In the genomic region with DNA sequence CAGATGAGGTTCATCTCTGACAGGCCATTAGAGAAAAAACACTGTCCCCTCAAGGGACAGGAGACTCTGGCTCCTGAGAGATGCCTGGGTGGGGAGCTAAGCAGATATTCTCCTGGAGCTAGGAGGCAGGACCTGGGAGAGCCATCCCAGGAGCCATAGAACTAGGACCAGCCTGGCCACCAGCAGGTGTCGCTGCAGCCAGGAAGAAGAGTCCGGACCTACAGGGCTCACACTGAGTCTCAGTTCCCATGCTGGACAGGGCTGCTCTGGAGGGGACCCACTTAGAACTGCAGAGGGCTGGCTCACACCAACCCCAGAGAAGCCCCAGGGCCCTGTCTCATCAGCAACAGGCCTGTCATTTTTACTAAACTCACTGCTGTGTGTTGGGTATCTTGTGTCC, we compare ENCODE assay signal across 9 mouse cellular contexts.
DNase-seq lines count a peak whose midpoint lies in the region; ATAC-seq and TF ChIP-seq lines count a peak whose summit lies in the region.
"Had no signal": no experiment of that assay in that cellular context is flagged by ENCODE, and none has a peak within 500 bp of the region (broad histone marks: within the 10 kb centered on the region; RNA-seq: fewer than 3 reads in every experiment).

No protein-coding gene starts in this region.

- peak; percentile 58 for DNase-seq in R1 (ENCODE audit: low read depth, low spot score)
- peak; percentile 36 to 48 for DNase-seq in cerebellum, postnatal 36 days
- peak; percentile 90 for DNase-seq in gastrocnemius, postnatal 10 days
- peak; percentile 83 for DNase-seq in hindbrain, postnatal 0 days (ENCODE audit: low spot score)
- peak; percentile 70 to 76 for DNase-seq in left cerebral cortex, adult 2 months (ENCODE audit: extremely low spot score in 1 of 2, low spot score in 2 of 2)
- peak; percentile 71 for DNase-seq in right cerebral cortex, postnatal 14 days
- peak; percentile 85 for DNase-seq in urinary bladder, postnatal 14 days (ENCODE audit: low spot score)

- no peaks in the 10 kb centered on the region for H3K27me3 ChIP-seq in hindbrain, postnatal 0 days (ENCODE audit: insufficient read depth, low read length)

- peak; percentile 70 for ATAC-seq in hindbrain, postnatal 0 days
- peak; percentile 75 for ATAC-seq in megakaryocyte-erythroid progenitor cell, adult 5-6 weeks (replicated peaks; ENCODE audit: low FRiP score, low TSS enrichment, poor library complexity, severe bottlenecking)

- H3K4me2 ChIP-seq in hindbrain, postnatal 0 days (ENCODE audit: low read depth, low read length) = no peak overlapping the region

- H3K36me3 ChIP-seq in hindbrain, postnatal 0 days (ENCODE audit: insufficient read depth, low read length) = no peaks in the 10 kb centered on the region

- 5% methylated on average over 2 of the region's 2 CpGs for WGBS in hindbrain, postnatal 0 days

- H3K9ac ChIP-seq in hindbrain, postnatal 0 days (replicated peaks; ENCODE audit: low read length) = no peak overlapping the region

- intact Hi-C loops in left cerebral cortex, adult 2 months (cut with DNase I) = loop anchor here (1.0 kb wide), 1 partner anchor 75 kb away; a partner anchor contains a TSS

- peak; percentile 83 for TF ChIP-seq CTCF in hindbrain, postnatal 0 days (IDR thresholded peaks at IDR 0.05; ENCODE audit: low read depth)
- TF ChIP-seq CTCF in left cerebral cortex, adult 2 months (IDR thresholded peaks at IDR 0.05) = peak; percentile 76

- no peak overlapping the region for H3K4me3 ChIP-seq in hindbrain, postnatal 0 days (ENCODE audit: low read length)
- H3K4me3 ChIP-seq in left cerebral cortex, adult 2 months = no peak overlapping the region

- H3K4me1 ChIP-seq in hindbrain, postnatal 0 days (ENCODE audit: insufficient read depth, low read length) = peaks cover 8% of the 10 kb centered on the region; the same call in 1 of the 2 replicates

- peak overlapping the region; percentile 51 for H3K27ac ChIP-seq in hindbrain, postnatal 0 days
- peak overlapping the region; percentile 63; the same call in 1 of the 2 replicates for H3K27ac ChIP-seq in left cerebral cortex, adult 2 months
- H3K27ac ChIP-seq: macrophage had no signal

- no peaks in the 10 kb centered on the region for H3K9me3 ChIP-seq in hindbrain, postnatal 0 days (ENCODE audit: low read length)
